ENCODE assay signal across 22 mouse cellular contexts in genomic region chr17:78440771-78441170, GRCm38 (mm10). TPM values are rescaled to one million over a fixed set of nuclear protein-coding genes. Genes with fewer than 3 reads are reported as not detected.
DNase-seq lines count a peak whose midpoint lies in the region; TF ChIP-seq lines count a peak whose summit lies in the region.
"Had no signal": no experiment of that assay in that cellular context is flagged by ENCODE, and none has a peak within 500 bp of the region (broad histone marks: within the 10 kb centered on the region; RNA-seq: fewer than 3 reads in every experiment).

No protein-coding gene starts in this region.

- no peak overlapping the region for H3K9ac ChIP-seq in MEL (ENCODE audit: control insufficient read depth, low read depth, low read length, poor library complexity, severe bottlenecking)
- H3K9ac ChIP-seq: embryonic facial prominence, embryonic 13.5 days; embryonic facial prominence, embryonic 15.5 days; forebrain, embryonic 12.5 days had no signal

- H3K4me3 ChIP-seq in heart, embryonic 10.5 days = no peak overlapping the region
- H3K4me3 ChIP-seq in MEL (ENCODE audit: control insufficient read depth in 1 of 2, insufficient read depth in 1 of 2, low read depth in 2 of 2, low read length in 2 of 2) = no peak overlapping the region
- no peak overlapping the region for H3K4me3 ChIP-seq in gastrocnemius, adult 2 months
- H3K4me3 ChIP-seq: embryonic facial prominence, embryonic 13.5 days; embryonic facial prominence, embryonic 15.5 days; erythroblast, embryonic 14.5 days; forebrain, embryonic 10.5 days; forebrain, embryonic 12.5 days had no signal

- peak; percentile 61 for DNase-seq in heart, adult 11 months
- DNase-seq in heart, embryonic 10.5 days (ENCODE audit: low spot score) = no peak
- no peak for DNase-seq in MEL (ENCODE audit: low read depth, low spot score)
- no peak for DNase-seq in testis, postnatal 10 days (ENCODE audit: low spot score)
- no peak for DNase-seq in gastrocnemius, adult 2 months
- DNase-seq: adrenal gland, adult 2 months; adrenal gland, postnatal 10 days; adrenal gland, postnatal 25 days; B cell, adult 2 months; cerebellum, adult 11 months; cerebellum, adult 18-20 months; cerebellum, adult 8-10 months; cerebellum, adult 9-11 months; cerebellum, postnatal 14 days; cerebellum, postnatal 36 days; embryo, embryonic 11 days had no signal

- no peaks in the 10 kb centered on the region for H3K36me3 ChIP-seq in heart, embryonic 10.5 days
- H3K36me3 ChIP-seq in MEL (ENCODE audit: control insufficient read depth in 1 of 2, insufficient read depth in 2 of 2, low read length in 2 of 2) = no peaks in the 10 kb centered on the region
- H3K36me3 ChIP-seq: embryonic facial prominence, embryonic 13.5 days; embryonic facial prominence, embryonic 15.5 days; forebrain, embryonic 10.5 days; forebrain, embryonic 12.5 days; G1E had no signal

- TF ChIP-seq EP300 in MEL (IDR thresholded peaks at IDR 0.05; ENCODE audit: low read depth in 1 of 2, low read length in 2 of 2) = no peak

- H3K9me3 ChIP-seq in heart, embryonic 10.5 days = no peaks in the 10 kb centered on the region
- H3K9me3 ChIP-seq in MEL (replicated peaks; ENCODE audit: insufficient read depth, low read length) = no peaks in the 10 kb centered on the region
- H3K9me3 ChIP-seq: embryonic facial prominence, embryonic 13.5 days; embryonic facial prominence, embryonic 15.5 days; forebrain, embryonic 10.5 days; forebrain, embryonic 12.5 days; G1E had no signal

- H3K27ac ChIP-seq in heart, embryonic 10.5 days = no peak overlapping the region
- H3K27ac ChIP-seq in MEL (ENCODE audit: control insufficient read depth, low read depth, low read length) = no peak overlapping the region
- no peak overlapping the region for H3K27ac ChIP-seq in gastrocnemius, adult 2 months
- H3K27ac ChIP-seq: embryonic facial prominence, embryonic 13.5 days; embryonic facial prominence, embryonic 15.5 days; forebrain, embryonic 10.5 days; forebrain, embryonic 12.5 days had no signal

- WGBS in heart, embryonic 10.5 days = 94% methylated on average over 2 of the region's 2 CpGs

- intact Hi-C loops in gastrocnemius, adult 2 months (cut with DNase I) = no loop called here

- no peaks in the 10 kb centered on the region for H3K27me3 ChIP-seq in heart, embryonic 10.5 days (ENCODE audit: insufficient read depth, poor library complexity, severe bottlenecking)
- H3K27me3 ChIP-seq in MEL (ENCODE audit: control insufficient read depth in 1 of 2, insufficient read depth in 2 of 2, low read length in 2 of 2) = no peaks in the 10 kb centered on the region; a peak in 1 of 4 replicates
- H3K27me3 ChIP-seq: embryonic facial prominence, embryonic 13.5 days; embryonic facial prominence, embryonic 15.5 days; forebrain, embryonic 12.5 days had no signal

- TF ChIP-seq POLR2A in MEL (IDR thresholded peaks at IDR 0.05; ENCODE audit: control insufficient read depth in 1 of 2, insufficient read depth in 1 of 2, low read depth in 1 of 2, low read length in 2 of 2, poor library complexity in 1 of 2) = no peak

- H3K79me2 ChIP-seq in MEL (ENCODE audit: control insufficient read depth, insufficient read depth, low read length, poor library complexity) = no peaks in the 10 kb centered on the region

- TF ChIP-seq RAD21 in MEL (IDR thresholded peaks at IDR 0.05; ENCODE audit: low read depth, low read length) = no peak

- no peak for TF ChIP-seq CTCF in MEL (IDR thresholded peaks at IDR 0.05 in 2 of 3, conservative IDR thresholded peaks at IDR 0.05 in 1 of 3; ENCODE audit: control insufficient read depth in 1 of 3, insufficient read depth in 1 of 3, low read depth in 2 of 3, low read length in 3 of 3, poor library complexity in 1 of 3, severe bottlenecking in 1 of 3)
- no peak for TF ChIP-seq CTCF in gastrocnemius, adult 2 months (IDR thresholded peaks at IDR 0.05)

- H3K4me1 ChIP-seq in heart, embryonic 10.5 days = no peaks in the 10 kb centered on the region
- H3K4me1 ChIP-seq in MEL (ENCODE audit: control insufficient read depth in 1 of 2, insufficient read depth in 2 of 2, low read length in 2 of 2) = no peaks in the 10 kb centered on the region
- H3K4me1 ChIP-seq: embryonic facial prominence, embryonic 13.5 days; embryonic facial prominence, embryonic 15.5 days; forebrain, embryonic 10.5 days; forebrain, embryonic 12.5 days had no signal

TF ChIP-seq in MEL, 35 proteins besides CTCF, POLR2A, EP300 and RAD21:
- TF ChIP-seq USF2 (IDR thresholded peaks at IDR 0.05; ENCODE audit: borderline replicate concordance in 1 of 2, insufficient read depth in 1 of 2, low read depth in 1 of 2, low read length in 2 of 2) (peak in 1 of 2 experiments; percentile 54; a peak in 1 of 4 replicates), NELFE (IDR thresholded peaks at IDR 0.05; ENCODE audit: low read depth, low read length) (no peak), MAFK (IDR thresholded peaks at IDR 0.05; ENCODE audit: borderline replicate concordance, low read depth, low read length) (no peak), ZC3H11A (IDR thresholded peaks at IDR 0.05; ENCODE audit: low read depth, low read length) (no peak), POLR2AphosphoS5 (IDR thresholded peaks at IDR 0.05; ENCODE audit: borderline replicate concordance, low read depth, low read length) (no peak), TAL1 (IDR thresholded peaks at IDR 0.05; ENCODE audit: low read length) (no peak), USF1 (IDR thresholded peaks at IDR 0.05; ENCODE audit: low read depth, low read length) (peak; percentile 71), RCOR1 (IDR thresholded peaks at IDR 0.05; ENCODE audit: low read depth, low read length) (no peak)

RNA-seq across cellular contexts. Expression of gene Fez2, which starts 22.8 kb away (rescaled TPM):
- 43.7 and 44.9 TPM in 2 replicates for polyA plus RNA-seq in heart, embryonic 10.5 days (2016; fragmentation: Nextera tagmentation; extraction: Ambion mirVana)
- total RNA-seq in MEL (2012; rRNA removed) = 11.7 and 11.9 TPM in 2 replicates
- 10 to 100 TPM in 1 of 2 experiments, not detected in 1; 17.4 TPM for polyA plus RNA-seq in MEL (2012; ENCODE audit: insufficient read depth in 1 of 2, insufficient read length in 2 of 2, low read depth in 1 of 2, low replicate concordance in 2 of 2, missing spikeins in 1 of 2)
- 10 to 100 TPM; 58.2 to 65.3 TPM for total RNA-seq in gastrocnemius, adult 2 months (2021)
